Mouse (Mus musculus) small intestine, adult 2 months (tissue): ENCODE measurements around the gene Srp68.

Source experiments
- CTCF ChIP-seq: fragments of 200-500 bp; IDR thresholded peaks from 2 replicates; pipeline ENCODE4 v1.5.1; 2012; ENCODE audit warnings: low read depth, mild to moderate bottlenecking, control low read depth, inconsistent platforms, low read length, moderate library complexity, mixed read lengths; ENCODE audit not compliant: insufficient replicate concordance, insufficient read length; ENCODE audit errors: extremely low read depth
- POLR2A ChIP-seq: fragments of 200-500 bp; IDR thresholded peaks from 2 replicates; pipeline ENCODE4 v1.6.1; 2012; ENCODE audit warnings: low read depth, mild to moderate bottlenecking, control low read depth, inconsistent platforms, low read length, moderate library complexity

- no peak for TF ChIP-seq CTCF
- no peak for TF ChIP-seq POLR2A
These were observed 26.4 kb downstream of the Srp68 start for GRCm38 (mm10) chr11:116247502-116248222.
